Mouse (Mus musculus) G1E (cell line): ENCODE data around the gene Mns1.
"Not testable (repeated sequence)": the region's sequence is repeated elsewhere in the genome, so short reads cannot be mapped to it uniquely, and the experiment has no call there.

Experiments
- CTCF ChIP-seq: IDR thresholded peaks from 2 replicates; pipeline ENCODE4 v1.5.1; 2012; ENCODE audit warnings: low read depth, low read length, inconsistent platforms, mixed read lengths
- GATA1 ChIP-seq: IDR thresholded peaks from 2 replicates; pipeline ENCODE4 v1.6.1; 2012; ENCODE audit warnings: borderline replicate concordance, low read length, inconsistent platforms, mixed read lengths
- POLR2AphosphoS5 ChIP-seq: IDR thresholded peaks from 2 replicates; pipeline ENCODE4 v1.6.1; 2012; ENCODE audit warnings: low read depth, low read length, inconsistent platforms; ENCODE audit not compliant: insufficient replicate concordance
- TAL1 ChIP-seq: conservative IDR thresholded peaks from 2 replicates; pipeline ENCODE4 v1.6.1; 2012; ENCODE audit warnings: low read depth, low read length, inconsistent platforms, mixed read lengths

DNA sequence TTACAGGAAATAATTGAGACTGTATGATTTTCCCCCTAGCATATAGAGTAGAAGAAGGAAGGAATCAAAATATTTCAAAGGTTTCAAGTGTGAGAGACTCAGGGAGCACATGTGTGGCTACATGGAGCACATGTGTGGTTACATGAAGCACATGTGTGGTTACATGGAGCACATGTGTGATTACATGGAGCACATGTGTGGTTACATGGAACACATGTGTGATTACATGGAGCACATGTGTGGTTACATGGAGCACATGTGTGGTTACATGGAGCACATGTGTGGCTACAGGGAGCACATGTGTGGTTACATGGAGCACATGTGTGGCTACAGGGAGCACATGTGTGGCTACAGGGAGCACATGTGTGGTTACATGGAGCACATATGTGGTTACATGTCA, 16.5 kb downstream of the Mns1 start:
- not testable (repeated sequence) for TF ChIP-seq CTCF, TAL1, GATA1, POLR2AphosphoS5
